Mouse (Mus musculus) kidney, adult 2 months (tissue): ENCODE measurements at regions not wholly inside any gene's neighbourhood (a gene's known extent, or its start where the extent isn't known, plus 50 kb on each side); places are given as distances from the start of the nearest gene placed in this dataset.

Source experiments
- CTCF ChIP-seq: fragments of 200-500 bp; conservative IDR thresholded peaks from 2 replicates; pipeline ENCODE4 v1.5.1; 2011; ENCODE audit warnings: low read depth, mild to moderate bottlenecking, control low read depth, low read length, moderate library complexity, mixed read lengths; ENCODE audit not compliant: insufficient read depth, insufficient read length
- POLR2A ChIP-seq: fragments of 200-500 bp; IDR thresholded peaks from one replicate; pipeline ENCODE4 v1.6.1; 2011; ENCODE audit warnings: low read depth, low read length, control low read depth

GRCm38 (mm10) chr14:80237552-80237951, 253.7 kb downstream of the Olfm4 start:
- no peak for TF ChIP-seq POLR2A
- TF ChIP-seq CTCF, result no peak
